ENCODE assay signal across 27 mouse cellular contexts in genomic region chr11:87615952-87616351, GRCm38 (mm10). TPM values are rescaled to one million over a fixed set of nuclear protein-coding genes. Genes with fewer than 3 reads are reported as not detected.
DNase-seq lines count a peak whose midpoint lies in the region; ATAC-seq and TF ChIP-seq lines count a peak whose summit lies in the region.
"Had no signal": no experiment of that assay in that cellular context is flagged by ENCODE, and none has a peak within 500 bp of the region (broad histone marks: within the 10 kb centered on the region; RNA-seq: fewer than 3 reads in every experiment).

No protein-coding gene starts in this region.

- H3K27ac ChIP-seq in intestine, embryonic 14.5 days (ENCODE audit: low read depth), result no peak overlapping the region
- H3K27ac ChIP-seq in intestine, embryonic 16.5 days (ENCODE audit: low read length), result no peak overlapping the region
- H3K27ac ChIP-seq in midbrain, embryonic 11.5 days (ENCODE audit: low read depth, low read length), result no peak overlapping the region
- no peak overlapping the region for H3K27ac ChIP-seq in midbrain, embryonic 14.5 days (replicated peaks; ENCODE audit: low read depth, low read length)
- peak overlapping the region; percentile 98 for H3K27ac ChIP-seq in testis, adult 2 months (ENCODE audit: control insufficient read depth, insufficient read depth, low read depth, low read length)
- H3K27ac ChIP-seq: embryonic facial prominence, embryonic 10.5 days; embryonic facial prominence, embryonic 12.5 days; forebrain, embryonic 13.5 days; forebrain, embryonic 15.5 days had no signal

- no peaks in the 10 kb centered on the region for H3K27me3 ChIP-seq in intestine, embryonic 14.5 days (replicated peaks; ENCODE audit: control insufficient read depth, insufficient read depth, low read length)
- no peaks in the 10 kb centered on the region for H3K27me3 ChIP-seq in intestine, embryonic 16.5 days (replicated peaks; ENCODE audit: control insufficient read depth, insufficient read depth, low read length)
- no peaks in the 10 kb centered on the region for H3K27me3 ChIP-seq in midbrain, embryonic 11.5 days (ENCODE audit: control insufficient read depth, insufficient read depth, low read length)
- no peaks in the 10 kb centered on the region for H3K27me3 ChIP-seq in midbrain, embryonic 14.5 days (ENCODE audit: control insufficient read depth, insufficient read depth, low read length)
- H3K27me3 ChIP-seq in testis, adult 2 months (ENCODE audit: control insufficient read depth, insufficient read depth, low read length), result no peaks in the 10 kb centered on the region
- H3K27me3 ChIP-seq: embryonic facial prominence, embryonic 12.5 days; forebrain, embryonic 13.5 days; forebrain, embryonic 15.5 days; Patski had no signal

- no peaks in the 10 kb centered on the region for H3K4me1 ChIP-seq in intestine, embryonic 14.5 days (replicated peaks; ENCODE audit: control insufficient read depth, insufficient read depth, low read length)
- H3K4me1 ChIP-seq in intestine, embryonic 16.5 days (ENCODE audit: control insufficient read depth, insufficient read depth, low read length), result no peaks in the 10 kb centered on the region
- H3K4me1 ChIP-seq in midbrain, embryonic 11.5 days (ENCODE audit: control insufficient read depth, insufficient read depth, low read length), result no peaks in the 10 kb centered on the region
- no peaks in the 10 kb centered on the region for H3K4me1 ChIP-seq in midbrain, embryonic 14.5 days (ENCODE audit: control insufficient read depth, insufficient read depth, low read length)
- peaks cover 6% of the 10 kb centered on the region for H3K4me1 ChIP-seq in testis, adult 2 months (ENCODE audit: control insufficient read depth, insufficient read depth, low read length)
- H3K4me1 ChIP-seq: embryonic facial prominence, embryonic 10.5 days; embryonic facial prominence, embryonic 12.5 days; forebrain, embryonic 13.5 days; forebrain, embryonic 15.5 days had no signal

- peaks cover 6% of the 10 kb centered on the region; the same call in 1 of the 2 replicates for H3K9me3 ChIP-seq in intestine, embryonic 14.5 days (ENCODE audit: control insufficient read depth, low read length)
- H3K9me3 ChIP-seq in intestine, embryonic 16.5 days (ENCODE audit: control insufficient read depth, low read length), result 0 out of 2 replicates have a peak, but pooled peaks cover 5% of the 10 kb centered on the region
- no peaks in the 10 kb centered on the region; the same call in 1 of the 2 replicates for H3K9me3 ChIP-seq in midbrain, embryonic 11.5 days (ENCODE audit: control insufficient read depth, low read length)
- no peaks in the 10 kb centered on the region for H3K9me3 ChIP-seq in midbrain, embryonic 14.5 days (ENCODE audit: control insufficient read depth, low read length)
- H3K9me3 ChIP-seq: forebrain, embryonic 15.5 days had no signal

- H3K4me2 ChIP-seq in intestine, embryonic 14.5 days (ENCODE audit: low read length), result no peak overlapping the region
- no peak overlapping the region for H3K4me2 ChIP-seq in intestine, embryonic 16.5 days (ENCODE audit: low read depth, low read length)
- H3K4me2 ChIP-seq in midbrain, embryonic 11.5 days, result no peak overlapping the region
- no peak overlapping the region for H3K4me2 ChIP-seq in midbrain, embryonic 14.5 days (ENCODE audit: low read length)
- H3K4me2 ChIP-seq: embryonic facial prominence, embryonic 12.5 days; forebrain, embryonic 13.5 days; forebrain, embryonic 15.5 days had no signal

- WGBS in intestine, embryonic 14.5 days, result 98% methylated on average over 2 of the region's 2 CpGs
- WGBS in intestine, embryonic 16.5 days, result 95% methylated on average over 2 of the region's 2 CpGs
- WGBS in midbrain, embryonic 11.5 days, result 99% methylated on average over 2 of the region's 2 CpGs
- WGBS in midbrain, embryonic 14.5 days, result 97% methylated on average over 2 of the region's 2 CpGs

- H3K4me3 ChIP-seq in intestine, embryonic 14.5 days (ENCODE audit: low read depth, low read length), result no peak overlapping the region
- no peak overlapping the region for H3K4me3 ChIP-seq in intestine, embryonic 16.5 days (ENCODE audit: low read length)
- H3K4me3 ChIP-seq in midbrain, embryonic 11.5 days (ENCODE audit: low read depth, low read length), result no peak overlapping the region
- H3K4me3 ChIP-seq in midbrain, embryonic 14.5 days (replicated peaks; ENCODE audit: low read depth, low read length), result no peak overlapping the region
- H3K4me3 ChIP-seq in testis, adult 2 months (ENCODE audit: control insufficient read depth, low read depth, low read length), result peak overlapping the region; percentile 17; the same call in 1 of the 2 replicates
- H3K4me3 ChIP-seq: embryonic facial prominence, embryonic 10.5 days; embryonic facial prominence, embryonic 12.5 days; forebrain, embryonic 13.5 days; forebrain, embryonic 15.5 days had no signal

- peaks cover 80% of the 10 kb centered on the region for H3K36me3 ChIP-seq in intestine, embryonic 14.5 days (ENCODE audit: control insufficient read depth, insufficient read depth, low read length)
- peaks cover 58% of the 10 kb centered on the region for H3K36me3 ChIP-seq in intestine, embryonic 16.5 days (ENCODE audit: control insufficient read depth, insufficient read depth, low read length)
- peaks cover 61% of the 10 kb centered on the region for H3K36me3 ChIP-seq in midbrain, embryonic 11.5 days (ENCODE audit: control insufficient read depth, insufficient read depth, low read length)
- peaks cover 82% of the 10 kb centered on the region for H3K36me3 ChIP-seq in midbrain, embryonic 14.5 days (ENCODE audit: control insufficient read depth, insufficient read depth, low read length)
- peaks cover 10% of the 10 kb centered on the region for H3K36me3 ChIP-seq in testis, adult 2 months (ENCODE audit: control insufficient read depth, insufficient read depth, low read length)

- TF ChIP-seq CTCF in testis, adult 2 months (IDR thresholded peaks at IDR 0.05; ENCODE audit: control insufficient read depth, insufficient read depth, insufficient replicate concordance, low read depth, low read length), result no peak

- no peak for ATAC-seq in intestine, embryonic 14.5 days (replicated peaks; ENCODE audit: low FRiP score, low TSS enrichment, low read depth)
- no peak for ATAC-seq in intestine, embryonic 16.5 days
- ATAC-seq in midbrain, embryonic 11.5 days (ENCODE audit: low FRiP score), result no peak
- ATAC-seq in midbrain, embryonic 14.5 days (ENCODE audit: low FRiP score, low TSS enrichment), result no peak
- ATAC-seq: activated CD4-positive, CD25-positive, alpha-beta regulatory T cell, adult 4 months; forebrain, embryonic 13.5 days; forebrain, embryonic 15.5 days; forebrain, postnatal 0 days; Patski had no signal

- no peak for TF ChIP-seq POLR2A in testis, adult 2 months (IDR thresholded peaks at IDR 0.05; ENCODE audit: control insufficient read depth, low read depth, low read length)

- peak; percentile 35 for DNase-seq in intestine, embryonic 14.5 days (ENCODE audit: low spot score)
- peak; percentile 81 for DNase-seq in midbrain, embryonic 11.5 days (ENCODE audit: low spot score, missing footprints)
- DNase-seq in midbrain, embryonic 14.5 days, result no peak
- no peak for DNase-seq in testis, postnatal 10 days (ENCODE audit: low spot score)
- peak; percentile 35 for DNase-seq in brain, adult 2 months (ENCODE audit: low read depth, low spot score)
- DNase-seq in c-Kit-positive CD71-positive TER-119-positive erythroid progenitor cells, embryonic 14.5 days (ENCODE audit: low spot score), result no peak
- DNase-seq: adrenal gland, adult 8-10 months; adrenal gland, postnatal 14 days; adrenal gland, postnatal 36 days; cerebellum, adult 11-12 months; cerebellum, adult 2 months; cerebellum, adult 9-10 months; cerebellum, postnatal 10 days; cerebellum, postnatal 25 days; forebrain, postnatal 0 days had no signal

- H3K9ac ChIP-seq in intestine, embryonic 14.5 days (ENCODE audit: low read length), result no peak overlapping the region
- H3K9ac ChIP-seq in intestine, embryonic 16.5 days (ENCODE audit: low read depth, low read length), result no peak overlapping the region
- H3K9ac ChIP-seq in midbrain, embryonic 11.5 days (ENCODE audit: low read length), result no peak overlapping the region
- H3K9ac ChIP-seq in midbrain, embryonic 14.5 days (replicated peaks; ENCODE audit: low read length), result no peak overlapping the region
- H3K9ac ChIP-seq: embryonic facial prominence, embryonic 12.5 days; forebrain, embryonic 13.5 days; forebrain, embryonic 15.5 days; forebrain, postnatal 0 days had no signal

RNA-seq across cellular contexts. Expression of gene Hsf5, which starts 1.0 kb away (rescaled TPM):
- 0.23 and 0.38 TPM in 2 replicates for polyA plus RNA-seq in intestine, embryonic 14.5 days (2014; fragmentation: Nextera tagmentation; extraction: Ambion mirVana)
- 0.15 and 0.17 TPM in 2 replicates for polyA plus RNA-seq in intestine, embryonic 16.5 days (2015; fragmentation: Nextera tagmentation; extraction: Ambion mirVana)
- 0.15 and 0.31 TPM in 2 replicates for polyA plus RNA-seq in midbrain, embryonic 11.5 days (2014; fragmentation: Nextera tagmentation; extraction: Ambion mirVana)
- polyA plus RNA-seq in midbrain, embryonic 14.5 days (2014; fragmentation: Nextera tagmentation; extraction: Ambion mirVana), result 0.37 and 0.46 TPM in 2 replicates
- 89.4 and 90.3 TPM in 2 replicates for polyA plus RNA-seq in testis, adult 2 months (2012; rRNA removed)

RNA-seq across cellular contexts. Expression of gene Mtmr4, which starts 24.0 kb away (rescaled TPM):
- 35.3 and 36.2 TPM in 2 replicates for polyA plus RNA-seq in intestine, embryonic 14.5 days (2014; fragmentation: Nextera tagmentation; extraction: Ambion mirVana)
- 26.1 and 31.3 TPM in 2 replicates for polyA plus RNA-seq in intestine, embryonic 16.5 days (2015; fragmentation: Nextera tagmentation; extraction: Ambion mirVana)
- 68.3 and 72.9 TPM in 2 replicates for polyA plus RNA-seq in midbrain, embryonic 11.5 days (2014; fragmentation: Nextera tagmentation; extraction: Ambion mirVana)
- 54.1 and 75.1 TPM in 2 replicates for polyA plus RNA-seq in midbrain, embryonic 14.5 days (2014; fragmentation: Nextera tagmentation; extraction: Ambion mirVana)
- 33.6 and 33.7 TPM in 2 replicates for polyA plus RNA-seq in testis, adult 2 months (2012; rRNA removed)

RNA-seq across cellular contexts. Expression of gene Rnf43, which starts 46.6 kb away (rescaled TPM):
- 18.9 and 22.2 TPM in 2 replicates for polyA plus RNA-seq in intestine, embryonic 14.5 days (2014; fragmentation: Nextera tagmentation; extraction: Ambion mirVana)
- polyA plus RNA-seq in intestine, embryonic 16.5 days (2015; fragmentation: Nextera tagmentation; extraction: Ambion mirVana), result 11.2 and 12.4 TPM in 2 replicates
- 0.61 and 2.0 TPM in 2 replicates for polyA plus RNA-seq in midbrain, embryonic 11.5 days (2014; fragmentation: Nextera tagmentation; extraction: Ambion mirVana)
- 0.28 and 0.78 TPM in 2 replicates for polyA plus RNA-seq in midbrain, embryonic 14.5 days (2014; fragmentation: Nextera tagmentation; extraction: Ambion mirVana)
- 2.3 and 3.4 TPM in 2 replicates for polyA plus RNA-seq in testis, adult 2 months (2012; rRNA removed)
- polyA plus RNA-seq: C2C12 had no signal

RNA-seq across cellular contexts. Expression of gene Sept4, which starts 47.2 kb away (rescaled TPM):
- polyA plus RNA-seq in intestine, embryonic 14.5 days (2014; fragmentation: Nextera tagmentation; extraction: Ambion mirVana), result 17.2 and 19.5 TPM in 2 replicates
- 30.6 and 31.4 TPM in 2 replicates for polyA plus RNA-seq in intestine, embryonic 16.5 days (2015; fragmentation: Nextera tagmentation; extraction: Ambion mirVana)
- 9.0 and 11.4 TPM in 2 replicates for polyA plus RNA-seq in midbrain, embryonic 11.5 days (2014; fragmentation: Nextera tagmentation; extraction: Ambion mirVana)
- polyA plus RNA-seq in midbrain, embryonic 14.5 days (2014; fragmentation: Nextera tagmentation; extraction: Ambion mirVana), result 20.0 and 21.5 TPM in 2 replicates
- polyA plus RNA-seq in testis, adult 2 months (2012; rRNA removed), result 159 and 174 TPM in 2 replicates

RNA-seq across cellular contexts. Expression of gene Gm11492, which starts 49.5 kb away (rescaled TPM):
- polyA plus RNA-seq in intestine, embryonic 14.5 days (2014; fragmentation: Nextera tagmentation; extraction: Ambion mirVana), result not detected in 2 replicates
- not detected in 2 replicates for polyA plus RNA-seq in intestine, embryonic 16.5 days (2015; fragmentation: Nextera tagmentation; extraction: Ambion mirVana)
- polyA plus RNA-seq in midbrain, embryonic 11.5 days (2014; fragmentation: Nextera tagmentation; extraction: Ambion mirVana), result not detected in 2 replicates
- not detected in 2 replicates for polyA plus RNA-seq in midbrain, embryonic 14.5 days (2014; fragmentation: Nextera tagmentation; extraction: Ambion mirVana)
- 92.8 and 97.9 TPM in 2 replicates for polyA plus RNA-seq in testis, adult 2 months (2012; rRNA removed)
- polyA plus RNA-seq: activated CD4-positive, CD25-positive, alpha-beta regulatory T cell, adult 4 months; brain, embryonic 14.5 days; C2C12; cerebellum, adult 2 months; embryonic facial prominence, embryonic 10.5 days; embryonic facial prominence, embryonic 12.5 days; embryonic facial prominence, embryonic 14.5 days; forebrain, embryonic 11.5 days; forebrain, embryonic 13.5 days; forebrain, embryonic 15.5 days; forebrain, postnatal 0 days; Patski had no signal

Comparison
In these comparisons a context has a peak if more than half of its experiments do, and no peak if none do; other contexts are left out.
1. DNase-seq: peak in intestine, embryonic 14.5 days (single experiment), midbrain, embryonic 11.5 days (single experiment) and brain, adult 2 months (single experiment); none in midbrain, embryonic 14.5 days (single experiment), testis, postnatal 10 days (single experiment) and c-Kit-positive CD71-positive TER-119-positive erythroid progenitor cells, embryonic 14.5 days (single experiment).
2. RNA of gene Hsf5, which starts 1.0 kb away (polyA plus RNA-seq): 89.4 to 90.3 TPM in testis, adult 2 months; 0.23 to 0.38 TPM in intestine, embryonic 14.5 days, 0.37 to 0.46 TPM in midbrain, embryonic 14.5 days, 0.15 to 0.31 TPM in midbrain, embryonic 11.5 days and 0.15 to 0.17 TPM in intestine, embryonic 16.5 days; every median in the first group is over 10 times any median in the second.